Mouse (Mus musculus): ENCODE data around the gene Ola1. TPM values are rescaled to one million over a fixed set of nuclear protein-coding genes. Genes with fewer than 3 reads are reported as not detected.

Ola1 gene
- polyA plus RNA-seq, 1 experiment: 37.9 TPM

DNA sequence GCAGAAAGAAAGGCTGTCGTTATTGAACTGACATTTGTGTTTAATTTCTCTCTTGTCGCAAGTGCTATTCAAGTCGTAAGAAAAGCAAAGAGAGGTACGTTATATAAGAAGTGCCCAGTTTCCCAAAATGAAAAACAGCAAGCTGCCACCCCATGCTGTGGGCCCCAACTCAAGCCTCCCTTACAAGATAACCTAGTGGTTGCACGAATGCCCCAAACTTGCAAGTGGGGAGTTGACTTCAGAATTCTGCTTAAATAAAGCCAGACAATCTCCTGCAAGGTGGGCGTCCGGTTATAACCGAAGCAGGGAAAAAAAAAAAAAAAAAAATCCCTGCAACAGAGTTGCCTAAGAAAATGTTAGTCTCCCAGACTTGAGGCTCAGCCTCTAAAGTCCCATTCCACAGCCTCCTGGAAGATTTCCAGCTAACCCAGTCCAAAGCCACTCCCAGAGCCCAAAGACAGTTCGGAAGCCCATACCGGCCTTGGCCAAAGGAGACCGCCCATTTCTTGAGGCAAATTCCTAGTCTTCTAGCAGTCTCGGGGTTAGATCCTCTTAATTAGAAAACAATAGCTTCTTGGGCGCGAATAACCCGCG lies 44.5 kb upstream of the Ola1 start:
- Histone ChIP-seq H3K27ac (ENCODE audit: control insufficient read depth, insufficient read depth, low read depth, low read length, poor library complexity) (no peak overlapping the region; the same call in 1 of the 2 replicates), H3K4me3 (replicated peaks; ENCODE audit: control insufficient read depth, low read depth, low read length) (no peak overlapping the region), H3K4me1 (ENCODE audit: control insufficient read depth, insufficient read depth, low read length) (no peaks in the 10 kb centered on the region)
- TF ChIP-seq POLR2A (IDR thresholded peaks at IDR 0.05; ENCODE audit: borderline replicate concordance, control insufficient read depth, low read depth, low read length) (no peak), CTCF (IDR thresholded peaks at IDR 0.05; ENCODE audit: control insufficient read depth, insufficient read depth, low read length) (no peak)
- WGBS: 14% methylated on average over 16 of the region's 16 CpGs

DNA sequence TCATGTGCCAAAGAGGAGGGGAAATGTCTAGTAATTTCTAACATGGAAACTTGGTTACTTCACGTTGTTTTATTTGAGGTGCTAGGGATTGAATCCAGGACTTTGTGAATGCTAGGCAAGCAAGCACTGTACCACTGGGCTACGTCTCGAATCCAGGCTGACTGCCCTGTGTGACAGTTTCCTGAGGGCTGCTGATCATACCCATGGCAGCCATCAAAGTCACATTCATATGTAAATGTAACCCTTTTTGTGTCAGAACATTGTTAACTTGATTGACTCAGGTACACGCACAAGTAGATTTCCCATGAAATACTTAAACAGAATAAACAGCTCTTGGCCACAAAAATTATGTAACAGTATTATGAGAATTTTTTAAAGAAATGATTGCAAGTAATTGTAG lies 30.0 kb upstream of the Ola1 start:
- WGBS: 85% methylated on average over 4 of the region's 4 CpGs
- no peak overlapping the region for H3K27ac ChIP-seq (ENCODE audit: control insufficient read depth, insufficient read depth, low read depth, low read length, poor library complexity)
- H3K4me3 ChIP-seq (replicated peaks; ENCODE audit: control insufficient read depth, low read depth, low read length): no peak overlapping the region
- TF ChIP-seq POLR2A (IDR thresholded peaks at IDR 0.05; ENCODE audit: borderline replicate concordance, control insufficient read depth, low read depth, low read length) (no peak), CTCF (IDR thresholded peaks at IDR 0.05; ENCODE audit: control insufficient read depth, insufficient read depth, low read length) (no peak)
- no peaks in the 10 kb centered on the region for H3K4me1 ChIP-seq (ENCODE audit: control insufficient read depth, insufficient read depth, low read length)

DNA sequence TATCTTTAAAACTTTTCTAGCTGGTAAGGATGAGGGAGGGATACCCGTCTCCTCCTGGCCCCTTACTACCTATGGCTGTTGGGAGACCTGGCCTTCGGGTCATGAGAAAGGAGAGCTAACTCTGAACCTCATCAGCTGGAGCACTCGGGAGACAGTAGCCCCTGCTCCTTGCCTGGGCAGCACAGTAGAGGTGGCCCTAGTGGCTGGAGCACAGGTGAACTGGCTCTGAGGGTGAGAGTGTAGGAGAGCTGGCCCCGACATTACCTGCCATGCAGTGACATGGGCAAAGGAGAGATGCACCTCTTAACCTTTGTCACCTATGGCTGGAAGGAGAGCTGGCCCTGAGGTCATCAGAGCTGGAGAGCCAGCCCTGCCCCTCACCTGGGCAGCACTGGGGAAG lies 22.6 kb upstream of the Ola1 start:
- H3K4me3 ChIP-seq (replicated peaks; ENCODE audit: control insufficient read depth, low read depth, low read length): no peak overlapping the region
- H3K4me1 ChIP-seq (ENCODE audit: control insufficient read depth, insufficient read depth, low read length): no peaks in the 10 kb centered on the region
- H3K27ac ChIP-seq (ENCODE audit: control insufficient read depth, insufficient read depth, low read depth, low read length, poor library complexity): no peak overlapping the region
- 72% methylated on average over 4 of the region's 4 CpGs for WGBS
- TF ChIP-seq POLR2A (IDR thresholded peaks at IDR 0.05; ENCODE audit: borderline replicate concordance, control insufficient read depth, low read depth, low read length) (no peak), CTCF (IDR thresholded peaks at IDR 0.05; ENCODE audit: control insufficient read depth, insufficient read depth, low read length) (no peak)

DNA sequence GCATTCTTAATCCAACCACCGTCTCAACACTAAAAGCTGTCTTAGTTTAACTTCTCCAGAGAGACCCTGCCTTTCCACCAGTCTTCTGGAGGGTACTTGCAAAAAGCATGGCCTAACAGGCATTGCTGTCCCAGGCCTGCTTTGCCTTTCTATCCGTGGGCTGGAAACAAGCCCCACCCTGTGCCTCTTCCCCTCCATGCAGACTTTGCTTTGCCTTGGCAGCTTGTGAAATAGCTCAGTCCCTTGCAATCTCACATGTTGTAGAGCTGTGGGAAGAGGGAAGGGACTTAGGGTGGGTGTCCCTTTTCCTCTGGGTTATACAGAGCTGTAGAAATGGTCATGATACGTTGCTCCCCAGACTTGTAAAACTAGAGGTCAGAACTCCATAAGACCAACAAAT lies 12.4 kb upstream of the Ola1 start:
- Histone ChIP-seq H3K4me1 (ENCODE audit: control insufficient read depth, insufficient read depth, low read length) (no peaks in the 10 kb centered on the region), H3K4me3 (replicated peaks; ENCODE audit: control insufficient read depth, low read depth, low read length) (no peak overlapping the region), H3K27ac (ENCODE audit: control insufficient read depth, insufficient read depth, low read depth, low read length, poor library complexity) (no peak overlapping the region)
- no peak for TF ChIP-seq CTCF (IDR thresholded peaks at IDR 0.05; ENCODE audit: control insufficient read depth, insufficient read depth, low read length)
- no peak for TF ChIP-seq POLR2A (IDR thresholded peaks at IDR 0.05; ENCODE audit: borderline replicate concordance, control insufficient read depth, low read depth, low read length)
- WGBS: 53% methylated on average over 3 of the region's 3 CpGs

DNA sequence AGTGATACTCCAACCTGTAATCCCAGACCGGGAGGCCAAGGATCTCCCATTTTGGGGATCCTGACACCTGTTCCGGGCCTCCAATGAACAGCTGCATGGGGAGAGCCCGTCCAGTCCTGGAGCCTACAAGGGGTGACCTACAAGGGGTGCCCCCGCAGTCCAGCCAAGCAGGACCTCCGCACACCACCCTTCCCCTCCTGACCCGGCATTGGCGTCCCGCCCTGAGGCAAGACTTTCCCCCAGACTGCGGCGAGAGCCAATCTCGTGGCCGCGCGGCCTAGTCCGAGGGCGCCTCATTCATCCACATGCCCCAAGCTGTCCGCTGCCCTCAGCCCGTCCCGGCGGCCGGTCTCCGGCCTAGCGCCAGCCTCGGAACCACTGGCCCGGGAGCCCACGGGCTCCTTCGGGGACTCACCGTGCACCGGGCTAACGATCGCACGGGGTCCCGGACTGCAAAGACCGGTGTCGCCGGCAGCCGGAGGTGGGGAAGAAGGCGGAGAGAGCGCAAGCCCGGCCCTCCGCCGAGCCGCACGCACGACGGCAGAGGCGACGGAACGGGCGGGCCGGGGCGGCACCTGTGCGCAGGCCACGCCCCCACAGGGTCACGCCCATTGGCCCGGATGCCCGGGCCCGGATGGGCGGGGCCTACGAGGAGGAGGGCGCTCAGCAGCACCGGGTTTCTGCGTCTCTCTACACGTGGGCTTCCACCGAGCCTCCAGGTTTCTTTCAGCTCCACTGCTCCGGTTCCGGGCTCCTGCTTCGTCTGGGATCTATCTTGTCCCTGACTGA lies 4.7 kb downstream of the Ola1 start:
- Histone ChIP-seq H3K27ac (ENCODE audit: control insufficient read depth, insufficient read depth, low read depth, low read length, poor library complexity) (peak overlapping the region; percentile 58), H3K4me1 (ENCODE audit: control insufficient read depth, insufficient read depth, low read length) (no peaks in the 10 kb centered on the region; the same call in 1 of the 2 replicates), H3K4me3 (replicated peaks; ENCODE audit: control insufficient read depth, low read depth, low read length) (peak overlapping the region; percentile 91)
- TF ChIP-seq CTCF (IDR thresholded peaks at IDR 0.05; ENCODE audit: control insufficient read depth, insufficient read depth, low read length) (no peak), POLR2A (IDR thresholded peaks at IDR 0.05; ENCODE audit: borderline replicate concordance, control insufficient read depth, low read depth, low read length) (peak; percentile 35; the same call in 1 of the 2 replicates)
- under 1% methylated on average over 68 of the region's 68 CpGs for WGBS

DNA sequence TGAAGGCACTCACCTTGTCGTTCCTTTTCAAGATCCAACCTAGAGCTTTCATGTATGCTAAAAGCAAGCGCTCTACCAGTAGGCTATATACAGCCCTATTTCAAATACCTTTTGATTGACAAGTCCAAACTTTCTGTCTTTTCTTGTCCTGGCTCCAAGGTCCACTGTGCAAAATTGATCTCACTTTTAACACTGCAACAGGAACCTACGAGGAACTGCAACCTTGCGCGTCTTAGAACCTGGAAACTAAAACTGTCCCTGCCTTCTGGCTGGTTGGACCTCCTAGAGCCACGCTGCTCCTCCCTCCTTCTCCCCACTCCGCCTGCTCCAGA lies 5.2 kb downstream of the Ola1 start:
- Histone ChIP-seq H3K4me1 (ENCODE audit: control insufficient read depth, insufficient read depth, low read length) (no peaks in the 10 kb centered on the region; the same call in 1 of the 2 replicates), H3K27ac (ENCODE audit: control insufficient read depth, insufficient read depth, low read depth, low read length, poor library complexity) (0 out of 2 replicates have a peak overlapping the region, but pooled peaks have one; percentile 58), H3K4me3 (replicated peaks; ENCODE audit: control insufficient read depth, low read depth, low read length) (peak overlapping the region; percentile 91)
- no peak for TF ChIP-seq CTCF (IDR thresholded peaks at IDR 0.05; ENCODE audit: control insufficient read depth, insufficient read depth, low read length)
- no peak for TF ChIP-seq POLR2A (IDR thresholded peaks at IDR 0.05; ENCODE audit: borderline replicate concordance, control insufficient read depth, low read depth, low read length)
- 20% methylated on average over 7 of the region's 7 CpGs for WGBS

DNA sequence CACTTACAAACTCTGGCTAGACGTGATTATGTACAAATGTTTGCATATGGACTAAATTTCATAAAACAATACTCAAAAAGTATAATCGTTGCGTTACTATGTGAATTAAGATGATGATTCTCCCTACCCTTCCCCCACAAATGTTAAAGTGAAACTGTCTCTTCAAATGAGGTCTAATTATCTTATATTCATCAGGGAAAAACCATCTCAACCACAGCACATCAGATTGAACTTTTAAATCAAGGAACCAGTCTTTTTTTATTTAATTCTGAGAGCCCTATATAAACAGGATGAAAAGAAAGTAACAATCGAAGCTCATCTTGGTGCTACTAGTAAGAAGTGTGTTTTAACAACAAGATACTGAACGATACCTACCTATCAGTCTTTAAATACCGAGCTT lies 14.4 kb downstream of the Ola1 start:
- H3K4me3 ChIP-seq (replicated peaks; ENCODE audit: control insufficient read depth, low read depth, low read length): no peak overlapping the region
- H3K27ac ChIP-seq (ENCODE audit: control insufficient read depth, insufficient read depth, low read depth, low read length, poor library complexity): no peak overlapping the region
- H3K4me1 ChIP-seq (ENCODE audit: control insufficient read depth, insufficient read depth, low read length): no peaks in the 10 kb centered on the region
- TF ChIP-seq CTCF (IDR thresholded peaks at IDR 0.05; ENCODE audit: control insufficient read depth, insufficient read depth, low read length) (no peak), POLR2A (IDR thresholded peaks at IDR 0.05; ENCODE audit: borderline replicate concordance, control insufficient read depth, low read depth, low read length) (no peak)
- 79% methylated on average over 6 of the region's 6 CpGs for WGBS

DNA sequence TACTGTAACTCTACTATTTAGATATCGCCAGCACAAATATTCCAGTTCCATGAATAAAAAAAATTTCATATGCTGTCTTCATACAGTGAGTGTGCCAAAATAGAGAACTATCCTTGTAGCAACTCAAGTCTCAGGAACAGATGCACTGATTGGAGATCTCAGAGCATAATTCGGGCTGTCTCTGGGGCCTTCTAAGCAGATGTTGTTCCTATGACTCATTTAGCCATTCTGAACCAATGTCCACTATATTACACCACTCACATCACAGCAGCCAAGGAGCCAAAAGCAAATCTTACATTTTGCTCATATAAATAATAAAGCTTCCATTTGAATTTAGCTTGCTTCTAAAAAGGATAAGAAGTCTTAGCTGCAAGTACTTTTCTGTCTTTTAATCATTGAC lies 30.2 kb downstream of the Ola1 start:
- TF ChIP-seq POLR2A (IDR thresholded peaks at IDR 0.05; ENCODE audit: borderline replicate concordance, control insufficient read depth, low read depth, low read length): no peak
- TF ChIP-seq CTCF (IDR thresholded peaks at IDR 0.05; ENCODE audit: control insufficient read depth, insufficient read depth, low read length): no peak
- H3K27ac ChIP-seq (ENCODE audit: control insufficient read depth, insufficient read depth, low read depth, low read length, poor library complexity): no peak overlapping the region
- 88% methylated on average over 2 of the region's 2 CpGs for WGBS

More for the DNA sequence above, 30.2 kb downstream of the Ola1 start:
- Histone ChIP-seq H3K4me3 (replicated peaks; ENCODE audit: control insufficient read depth, low read depth, low read length) (no peak overlapping the region), H3K4me1 (ENCODE audit: control insufficient read depth, insufficient read depth, low read length) (no peaks in the 10 kb centered on the region)

All from bone marrow, adult 2 months (tissue).